Mouse (Mus musculus): ENCODE results near the gene Serpina1a. TPM values are rescaled to one million over a fixed set of nuclear protein-coding genes. Genes with fewer than 3 reads are reported as not detected.

Serpina1a gene
- 1.0 and 2.8 TPM in 2 replicates for polyA plus RNA-seq (2015; fragmentation: Nextera tagmentation; extraction: Ambion mirVana)

GRCm38 (mm10) chr12:103863101-103863974 lies at the start of gene Serpina1a:
Gene Serpina1a (minus strand): TSS chr12:103863562.

DNA sequence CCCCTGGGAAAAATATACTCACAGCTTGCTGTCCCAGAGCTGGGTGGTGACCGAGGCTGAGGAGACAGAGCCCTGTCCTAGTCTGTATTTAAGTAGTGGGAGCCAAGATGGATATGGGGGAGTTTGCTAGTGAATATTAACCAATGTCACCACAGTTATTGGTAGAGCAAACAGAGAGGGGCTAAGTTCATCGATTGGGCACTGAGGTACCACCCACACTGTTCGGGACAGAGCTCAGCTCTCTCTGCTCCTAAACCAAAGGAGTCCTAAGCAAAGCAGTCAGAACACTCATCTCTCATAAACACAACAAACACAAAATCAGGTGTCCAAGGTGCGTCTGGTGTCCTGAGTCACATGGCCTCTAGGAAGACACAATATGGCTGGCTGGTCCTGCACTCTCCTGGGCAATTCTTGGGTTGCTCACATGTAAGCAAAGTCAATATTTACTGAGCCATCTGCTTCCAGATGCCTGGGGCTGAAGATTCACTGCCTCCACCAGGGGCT lies 41.5 kb upstream of the Serpina1a start, which contains the start of gene Serpina1c:
TSS of gene Serpina1c (minus strand) at position 51 of the 504 bp plus-strand sequence.

DNA sequence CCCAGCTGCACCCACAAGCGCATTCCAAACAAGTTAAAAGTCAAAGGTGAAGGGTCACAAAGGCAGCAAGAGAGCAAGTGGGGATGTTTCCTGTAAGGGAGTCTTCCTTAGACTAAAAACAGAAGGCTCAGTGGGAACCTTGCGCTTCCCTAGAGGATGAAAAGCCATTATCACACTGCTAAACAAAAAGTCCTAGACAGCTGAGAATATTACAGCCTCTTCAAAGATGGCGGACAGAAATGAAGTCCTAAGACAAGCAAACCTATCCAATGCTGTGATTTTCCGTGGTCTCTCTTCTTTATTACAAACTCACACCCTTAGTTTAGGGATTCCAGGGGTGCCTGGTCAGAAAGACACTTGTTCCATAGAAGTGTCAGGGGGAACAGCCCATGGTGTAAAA lies 33.1 kb downstream of the Serpina1a start, which contains the start of gene Serpina1b:
TSS of gene Serpina1b (minus strand) at position 101 of the 400 bp plus-strand sequence.

Other genes starting within 250 kb of the Serpina1a start
- 0.12 TPM in 1 of 2 replicates, not detected in the other for gene Serpina10, start 232.1 kb downstream of the Serpina1a start, polyA plus RNA-seq (2015; fragmentation: Nextera tagmentation; extraction: Ambion mirVana)
- gene Serpina6, start 206.3 kb downstream of the Serpina1a start, polyA plus RNA-seq (2015; fragmentation: Nextera tagmentation; extraction: Ambion mirVana), result not detected in 2 replicates
- gene Serpina16, start 187.4 kb downstream of the Serpina1a start, polyA plus RNA-seq (2015; fragmentation: Nextera tagmentation; extraction: Ambion mirVana), result not detected in 2 replicates
- gene Serpina1f, start 168.0 kb downstream of the Serpina1a start, polyA plus RNA-seq (2015; fragmentation: Nextera tagmentation; extraction: Ambion mirVana), result not detected in 2 replicates
- 0.33 and 2.3 TPM in 2 replicates for gene Serpina1d, start 90.0 kb downstream of the Serpina1a start, polyA plus RNA-seq (2015; fragmentation: Nextera tagmentation; extraction: Ambion mirVana)
- 0.68 and 3.0 TPM in 2 replicates for gene Serpina1b, start 33.2 kb downstream of the Serpina1a start, polyA plus RNA-seq (2015; fragmentation: Nextera tagmentation; extraction: Ambion mirVana)
- gene Serpina1c, start 41.3 kb upstream of the Serpina1a start, polyA plus RNA-seq (2015; fragmentation: Nextera tagmentation; extraction: Ambion mirVana), result 0.42 and 1.4 TPM in 2 replicates
- gene Serpina1e, start 95.4 kb upstream of the Serpina1a start, polyA plus RNA-seq (2015; fragmentation: Nextera tagmentation; extraction: Ambion mirVana), result 1.2 and 5.1 TPM in 2 replicates
- 0.13 and 0.23 TPM in 2 replicates for gene Serpina11, start 126.4 kb upstream of the Serpina1a start, polyA plus RNA-seq (2015; fragmentation: Nextera tagmentation; extraction: Ambion mirVana)
- 0.04 TPM in 1 of 2 replicates, not detected in the other for gene Serpina9, start 150.2 kb upstream of the Serpina1a start, polyA plus RNA-seq (2015; fragmentation: Nextera tagmentation; extraction: Ambion mirVana)
- gene Serpina12, start 180.9 kb upstream of the Serpina1a start, polyA plus RNA-seq (2015; fragmentation: Nextera tagmentation; extraction: Ambion mirVana), result not detected in 2 replicates
- gene Serpina5, start 237.6 kb upstream of the Serpina1a start, polyA plus RNA-seq (2015; fragmentation: Nextera tagmentation; extraction: Ambion mirVana), result not detected in 2 replicates
- not detected in 2 replicates for gene Serpina3a, start 249.2 kb upstream of the Serpina1a start, polyA plus RNA-seq (2015; fragmentation: Nextera tagmentation; extraction: Ambion mirVana)